Mouse (Mus musculus) embryonic facial prominence, embryonic 14.5 days (tissue): ENCODE data around the gene Olfm2. TPM values are rescaled to one million over a fixed set of nuclear protein-coding genes. Genes with fewer than 3 reads are reported as not detected.
A peak's percentile ranks its signal among the peaks of the same experiment; 100 is the strongest.
"Not testable (repeated sequence)": the region's sequence is repeated elsewhere in the genome, so short reads cannot be mapped to it uniquely, and the experiment has no call there.

Source experiments
- ATAC-seq: fragments of 200-750 bp; cut with Nextera tagmentation; 2 replicates; pipeline ENCODE4 v1.8.0; 2017; ENCODE audit warnings: low read depth, moderate number of reproducible peaks, moderate TSS enrichment
- DNase-seq: peaks from one replicate; pipeline ENCODE4 v3.0.0-alpha.2; 2015; ENCODE audit warnings: low spot score
- H3K27ac ChIP-seq: fragments of 300-500 bp; sonication (generic); replicated peaks from 2 replicates; pipeline ENCODE4 v1.5.1; 2014; ENCODE audit warnings: low read depth, mild to moderate bottlenecking, low read length, moderate library complexity
- H3K27me3 ChIP-seq: fragments of 300-500 bp; sonication (generic); replicated peaks from 2 replicates; pipeline ENCODE4 v1.6.1; 2014; ENCODE audit warnings: low read length; ENCODE audit not compliant: control insufficient read depth, insufficient read depth
- H3K36me3 ChIP-seq: fragments of 300-500 bp; sonication (generic); 2 replicates; pipeline ENCODE4 v1.6.1; 2014; ENCODE audit warnings: low read length, mixed read lengths; ENCODE audit not compliant: control insufficient read depth, insufficient read depth
- H3K4me1 ChIP-seq: fragments of 300-500 bp; sonication (generic); 2 replicates; pipeline ENCODE4 v1.6.1; 2014; ENCODE audit warnings: antibody characterized with exemption, low read length; ENCODE audit not compliant: control insufficient read depth, insufficient read depth
- H3K4me2 ChIP-seq: fragments of 300-500 bp; sonication (generic); 2 replicates; pipeline ENCODE4 v1.6.1; 2014; ENCODE audit warnings: low read depth, mild to moderate bottlenecking, low read length, moderate library complexity, mixed read lengths
- H3K4me3 ChIP-seq: fragments of 300-500 bp; sonication (generic); 2 replicates; pipeline ENCODE4 v1.5.1; 2014; ENCODE audit warnings: low read depth, mild to moderate bottlenecking, low read length
- H3K9ac ChIP-seq: fragments of 300-500 bp; sonication (generic); 2 replicates; pipeline ENCODE4 v1.6.1; 2014; ENCODE audit warnings: low read depth, mild to moderate bottlenecking, low read length, moderate library complexity, mixed read lengths
- H3K9me3 ChIP-seq: fragments of 300-500 bp; sonication (generic); 2 replicates; pipeline ENCODE4 v1.6.1; 2016; ENCODE audit warnings: low read length; ENCODE audit not compliant: control insufficient read depth
- WGBS: fragments of 180-500 bp; shearing (Covaris S2); extraction: QIAGEN DNeasy Blood & Tissue Kit; methylation state at CpG from one replicate; pipeline ENCODE4 v1.1.7; 2014; 5-methylcytosine and 5-hydroxymethylcytosine counted together
- polyA plus RNA-seq: library from polyadenylated mRNA; unstranded; fragments of >200 nt; fragmentation: Nextera tagmentation; extraction: Ambion mirVana; gene quantifications from 2 replicates; pipeline ENCODE4 v1.2.1, GENCODE M21; 2014

The Olfm2 gene
- polyA plus RNA-seq, 1 experiment from 2014 or later, result 9.2 TPM

- Histone ChIP-seq H3K27ac (no peak overlapping the region), H3K27me3 (peaks cover 18% of the 10 kb centered on the region), H3K4me1 (peaks cover 4% of the 10 kb centered on the region; the same call in 1 of the 2 replicates), H3K4me2 (no peak overlapping the region), H3K9me3 (no peaks in the 10 kb centered on the region), H3K36me3 (no peaks in the 10 kb centered on the region), H3K9ac (no peak overlapping the region), H3K4me3 (no peak overlapping the region)
- DNase-seq (no peak), ATAC-seq (no peak)
- whole genome bisulfite sequencing, result 64% methylated on average over 5 of the region's 5 CpGs
These were observed 49.9 kb downstream of the Olfm2 start for GRCm38 (mm10) chr9:20696107-20696712.

- H3K27ac ChIP-seq, result no peak overlapping the region
- peaks cover 4% of the 10 kb centered on the region; the same call in 1 of the 2 replicates for H3K4me1 ChIP-seq
- H3K27me3 ChIP-seq, result peaks cover 18% of the 10 kb centered on the region
- no peaks in the 10 kb centered on the region for H3K36me3 ChIP-seq
- no peak for DNase-seq
- no peak for ATAC-seq
- H3K9me3 ChIP-seq, result no peaks in the 10 kb centered on the region
- peak overlapping the region; percentile 32 for H3K9ac ChIP-seq
- H3K4me3 ChIP-seq, result peak overlapping the region; percentile 24
- H3K4me2 ChIP-seq, result peak overlapping the region; percentile 50
- 0% methylated on average over 15 of the region's 25 CpGs for WGBS
These were observed 51.4 kb downstream of the Olfm2 start for GRCm38 (mm10) chr9:20694721-20695235.

- Histone ChIP-seq H3K36me3 (no peaks in the 10 kb centered on the region), H3K4me2 (no peak overlapping the region), H3K9me3 (no peaks in the 10 kb centered on the region), H3K4me3 (no peak overlapping the region), H3K27ac (no peak overlapping the region), H3K27me3 (peaks cover 18% of the 10 kb centered on the region), H3K9ac (no peak overlapping the region), H3K4me1 (peaks cover 4% of the 10 kb centered on the region; the same call in 1 of the 2 replicates)
- no peak for ATAC-seq
- DNase-seq, result no peak
- 89% methylated on average over 3 of the region's 3 CpGs for WGBS
These were observed 53.3 kb downstream of the Olfm2 start for GRCm38 (mm10) chr9:20692863-20693262.

- not testable (repeated sequence) for H3K4me2 ChIP-seq, H3K36me3 ChIP-seq, H3K27ac ChIP-seq, ATAC-seq, H3K4me3 ChIP-seq, H3K4me1 ChIP-seq, DNase-seq, H3K9ac ChIP-seq, H3K9me3 ChIP-seq
- peaks cover 15% of the 10 kb centered on the region for H3K27me3 ChIP-seq
- WGBS, result 88% methylated on average over 2 of the region's 2 CpGs
These were observed 55.7 kb downstream of the Olfm2 start for GRCm38 (mm10) chr9:20690449-20690848.

GRCm38 (mm10) chr9:20689913-20690312, 56.2 kb downstream of the Olfm2 start:
- H3K27me3 ChIP-seq, result peaks cover 11% of the 10 kb centered on the region
- H3K9me3 ChIP-seq, result no peaks in the 10 kb centered on the region
- H3K27ac ChIP-seq, result no peak overlapping the region
- H3K4me3 ChIP-seq, result no peak overlapping the region
- H3K4me1 ChIP-seq, result peaks cover 3% of the 10 kb centered on the region; the same call in 1 of the 2 replicates
- DNase-seq, result no peak
- 0% methylated on average over 4 of the region's 4 CpGs for WGBS
- H3K36me3 ChIP-seq, result no peaks in the 10 kb centered on the region
- ATAC-seq, result peak; percentile 53; the same call in 1 of the 2 replicates
- no peak overlapping the region for H3K9ac ChIP-seq
- H3K4me2 ChIP-seq, result no peak overlapping the region

- ATAC-seq (no peak), DNase-seq (no peak)
- Histone ChIP-seq H3K27ac (no peak overlapping the region), H3K4me2 (no peak overlapping the region), H3K9ac (no peak overlapping the region), H3K36me3 (no peaks in the 10 kb centered on the region), H3K27me3 (peaks cover 5% of the 10 kb centered on the region), H3K4me3 (no peak overlapping the region), H3K9me3 (no peaks in the 10 kb centered on the region), H3K4me1 (no peaks in the 10 kb centered on the region)
- 20% methylated on average over 1 of the region's 1 CpGs for WGBS
These were observed 56.7 kb downstream of the Olfm2 start for GRCm38 (mm10) chr9:20689403-20689802.

- no peak for ATAC-seq
- Histone ChIP-seq H3K36me3 (no peaks in the 10 kb centered on the region), H3K4me2 (no peak overlapping the region)
These were observed 60.9 kb downstream of the Olfm2 start for GRCm38 (mm10) chr9:20685081-20685861.

GRCm38 (mm10) chr9:20682389-20682722, 63.8 kb downstream of the Olfm2 start:
- H3K9ac ChIP-seq, result no peak overlapping the region
- H3K4me2 ChIP-seq, result no peak overlapping the region
- ATAC-seq (peak; percentile 67), DNase-seq (no peak)
- WGBS, result 39% methylated on average over 2 of the region's 2 CpGs
- no peak overlapping the region for H3K4me3 ChIP-seq
- H3K27me3 ChIP-seq, result no peaks in the 10 kb centered on the region
- H3K36me3 ChIP-seq, result no peaks in the 10 kb centered on the region
- no peaks in the 10 kb centered on the region for H3K9me3 ChIP-seq
- no peaks in the 10 kb centered on the region for H3K4me1 ChIP-seq
- no peak overlapping the region for H3K27ac ChIP-seq

More at GRCm38 (mm10) chr9:20685081-20685861, 60.9 kb downstream of the Olfm2 start:
- Histone ChIP-seq H3K4me3 (no peak overlapping the region), H3K9ac (no peak overlapping the region), H3K27me3 (no peaks in the 10 kb centered on the region), H3K4me1 (no peaks in the 10 kb centered on the region), H3K27ac (no peak overlapping the region), H3K9me3 (no peaks in the 10 kb centered on the region)
- DNase-seq, result no peak
- WGBS, result 50% methylated on average over 17 of the region's 17 CpGs
